Mouse (Mus musculus) hindbrain, embryonic 11.5 days (tissue): ENCODE measurements around the gene Acsm5. TPM values are rescaled to one million over a fixed set of nuclear protein-coding genes. Genes with fewer than 3 reads are reported as not detected.

Source experiments
- ATAC-seq: fragments of 200-750 bp; cut with Nextera tagmentation; 2 replicates; pipeline ENCODE4 v1.8.0; 2017; ENCODE audit warnings: mild to moderate bottlenecking, moderate TSS enrichment, moderate library complexity; ENCODE audit not compliant: low FRiP score
- DNase-seq: peaks from one replicate; pipeline ENCODE4 v3.0.0-alpha.2; 2015; ENCODE audit warnings: low spot score
- H3K27ac ChIP-seq: fragments of 300-500 bp; sonication (generic); 2 replicates; pipeline ENCODE4 v1.5.1; 2014; ENCODE audit warnings: mild to moderate bottlenecking, low read depth, low read length
- H3K27me3 ChIP-seq: fragments of 300-500 bp; sonication (generic); 2 replicates; pipeline ENCODE4 v1.6.1; 2014; ENCODE audit warnings: mild to moderate bottlenecking, low read length, moderate library complexity, mixed read lengths; ENCODE audit not compliant: control insufficient read depth, insufficient read depth
- H3K36me3 ChIP-seq: fragments of 300-500 bp; sonication (generic); 2 replicates; pipeline ENCODE4 v1.6.1; 2014; ENCODE audit warnings: mild to moderate bottlenecking, low read length, moderate library complexity, mixed read lengths; ENCODE audit not compliant: control insufficient read depth, insufficient read depth
- H3K4me1 ChIP-seq: fragments of 300-500 bp; sonication (generic); replicated peaks from 2 replicates; pipeline ENCODE4 v1.6.1; 2014; ENCODE audit warnings: low read length, mixed read lengths; ENCODE audit not compliant: control insufficient read depth, insufficient read depth
- H3K4me2 ChIP-seq: fragments of 300-500 bp; sonication (generic); replicated peaks from 2 replicates; pipeline ENCODE4 v1.6.1; 2014; ENCODE audit warnings: mild to moderate bottlenecking, low read depth, low read length
- H3K4me3 ChIP-seq: fragments of 300-500 bp; sonication (generic); 2 replicates; pipeline ENCODE4 v1.5.1; 2014; ENCODE audit warnings: low read depth, low read length
- H3K9ac ChIP-seq: fragments of 300-500 bp; sonication (generic); 2 replicates; pipeline ENCODE4 v1.6.1; 2014; ENCODE audit warnings: low read depth, low read length
- H3K9me3 ChIP-seq: fragments of 300-500 bp; sonication (generic); 2 replicates; pipeline ENCODE4 v1.6.1; 2016; ENCODE audit warnings: low read length; ENCODE audit not compliant: control insufficient read depth
- WGBS: fragments of 180-500 bp; shearing (Covaris S2); extraction: QIAGEN DNeasy Blood & Tissue Kit; methylation state at CpG from one replicate; pipeline ENCODE4 v1.1.7; 2014; 5-methylcytosine and 5-hydroxymethylcytosine counted together
- polyA plus RNA-seq: library from polyadenylated mRNA; unstranded; fragments of >200 nt; fragmentation: Nextera tagmentation; extraction: Ambion mirVana; gene quantifications from 2 replicates; pipeline ENCODE4 v1.2.1, GENCODE M21; 2014

The Acsm5 gene
- not detected in 2 replicates for polyA plus RNA-seq

GRCm38 (mm10) chr7:119519163-119519562 lies at the start of gene Acsm5:
Gene Acsm5 (plus strand): TSS chr7:119519463.
- no peaks in the 10 kb centered on the region for H3K4me1 ChIP-seq
- H3K9me3 ChIP-seq = no peaks in the 10 kb centered on the region
- H3K9ac ChIP-seq = no peak within 1 kb of the TSS
- H3K27me3 ChIP-seq = no peaks in the 10 kb centered on the region
- no peak within 1 kb of the TSS for H3K27ac ChIP-seq
- H3K36me3 ChIP-seq = no peaks in the 10 kb centered on the region
- no peak within 1 kb of the TSS for H3K4me3 ChIP-seq
- ATAC-seq = no peak
- H3K4me2 ChIP-seq = no peak within 1 kb of the TSS
- DNase-seq = no peak
- 77% methylated on average over 5 of the region's 5 CpGs for WGBS

DNA sequence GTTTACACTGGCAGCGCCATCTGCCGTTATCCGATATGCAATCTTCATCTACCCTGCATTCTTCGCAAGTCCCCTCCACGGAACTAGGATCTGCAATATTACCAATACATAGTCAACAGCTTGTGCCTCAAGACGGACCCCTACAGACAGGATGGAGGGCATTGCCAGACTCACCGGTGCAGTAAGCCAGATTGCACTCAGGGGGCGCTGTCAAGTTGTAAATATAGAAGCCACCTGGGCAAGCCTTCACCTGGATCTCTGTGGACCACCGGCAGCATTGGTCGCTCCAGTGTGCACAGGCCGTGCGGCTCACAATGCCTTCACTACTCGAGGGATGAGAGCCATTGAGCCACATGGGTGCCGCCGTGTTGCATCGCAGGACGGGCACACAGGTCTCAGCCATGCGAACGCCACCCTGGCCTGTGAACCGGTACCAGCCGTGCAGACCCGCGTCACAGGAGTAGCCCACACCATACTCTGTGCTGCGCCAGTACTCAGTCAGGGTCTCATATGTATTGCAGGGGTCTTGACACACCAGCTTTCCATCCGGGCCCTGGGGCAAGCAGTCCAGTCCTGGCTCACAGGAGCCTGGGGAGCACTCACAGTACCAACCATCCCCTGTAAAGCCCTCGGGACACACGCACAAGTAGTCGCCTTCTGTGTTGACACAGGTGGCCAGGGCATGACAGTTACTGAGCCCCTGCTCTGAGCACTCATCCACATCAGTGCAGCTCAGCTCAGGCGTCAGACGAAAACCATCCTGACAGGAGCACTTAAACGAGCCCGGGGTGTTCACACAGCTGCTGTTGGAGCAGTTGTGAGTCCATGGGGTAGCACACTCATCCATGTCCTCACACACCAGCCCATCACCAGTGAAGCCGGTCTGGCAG lies 42.5 kb upstream of the Acsm5 start:
- Histone ChIP-seq H3K36me3 (no peaks in the 10 kb centered on the region), H3K9ac (no peak overlapping the region), H3K4me3 (no peak overlapping the region), H3K9me3 (no peaks in the 10 kb centered on the region), H3K27me3 (no peaks in the 10 kb centered on the region), H3K4me1 (no peaks in the 10 kb centered on the region), H3K27ac (no peak overlapping the region), H3K4me2 (no peak overlapping the region)
- 75% methylated on average over 33 of the region's 33 CpGs for WGBS
- DNase-seq = no peak
- no peak; the same call in 1 of the 2 replicates for ATAC-seq

DNA sequence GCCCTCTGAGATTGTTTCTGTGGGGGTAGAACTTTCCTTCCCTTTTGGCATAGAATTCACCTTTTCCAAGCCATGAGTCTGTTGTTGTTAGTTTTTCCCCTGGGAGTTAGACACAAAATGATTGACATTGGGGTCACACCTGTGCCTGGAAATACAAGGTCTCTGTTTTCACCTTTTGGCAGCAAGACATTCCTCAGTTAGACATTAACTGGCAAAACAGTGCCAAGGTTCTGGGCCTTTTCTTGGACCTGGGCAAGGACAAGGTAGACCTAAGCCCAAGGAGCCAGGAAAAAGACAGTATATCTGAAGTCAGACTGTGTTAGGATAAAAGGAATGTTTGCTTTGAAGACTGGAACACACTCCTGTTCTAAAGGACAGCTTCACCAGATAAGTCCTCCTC lies 40.0 kb upstream of the Acsm5 start, which contains the start of gene Umod:
Gene Umod (minus strand): TSS at position 27 of the 400 bp plus-strand sequence.
- H3K27me3 ChIP-seq = no peaks in the 10 kb centered on the region
- no peak within 1 kb of the TSS for H3K4me3 ChIP-seq
- H3K9me3 ChIP-seq = no peaks in the 10 kb centered on the region
- DNase-seq (no peak), ATAC-seq (no peak)
- no peak within 1 kb of the TSS for H3K9ac ChIP-seq
- no peak within 1 kb of the TSS for H3K4me2 ChIP-seq
- H3K36me3 ChIP-seq = no peaks in the 10 kb centered on the region
- no peak within 1 kb of the TSS for H3K27ac ChIP-seq
- no peaks in the 10 kb centered on the region for H3K4me1 ChIP-seq

GRCm38 (mm10) chr7:119484154-119484553 lies 35.1 kb upstream of the Acsm5 start:
- no peaks in the 10 kb centered on the region for H3K36me3 ChIP-seq
- ATAC-seq (no peak), DNase-seq (no peak)
- 81% methylated on average over 4 of the region's 4 CpGs for WGBS
- no peaks in the 10 kb centered on the region for H3K4me1 ChIP-seq
- H3K9me3 ChIP-seq = no peaks in the 10 kb centered on the region
- H3K27me3 ChIP-seq = no peaks in the 10 kb centered on the region
- no peak overlapping the region for H3K27ac ChIP-seq
- no peak overlapping the region for H3K4me3 ChIP-seq
- no peak overlapping the region for H3K4me2 ChIP-seq
- H3K9ac ChIP-seq = no peak overlapping the region

GRCm38 (mm10) chr7:119486683-119487082 lies 32.6 kb upstream of the Acsm5 start:
- Histone ChIP-seq H3K4me1 (no peaks in the 10 kb centered on the region), H3K36me3 (no peaks in the 10 kb centered on the region), H3K4me2 (no peak overlapping the region), H3K9ac (no peak overlapping the region), H3K4me3 (no peak overlapping the region), H3K9me3 (no peaks in the 10 kb centered on the region), H3K27ac (no peak overlapping the region), H3K27me3 (no peaks in the 10 kb centered on the region)
- ATAC-seq (no peak), DNase-seq (no peak)
- WGBS = 88% methylated on average over 5 of the region's 5 CpGs

- H3K36me3 ChIP-seq = no peaks in the 10 kb centered on the region
- no peak overlapping the region for H3K4me2 ChIP-seq
- 89% methylated on average over 4 of the region's 4 CpGs for WGBS
- no peak for ATAC-seq
- no peaks in the 10 kb centered on the region for H3K4me1 ChIP-seq
- H3K9ac ChIP-seq = no peak overlapping the region
- no peak overlapping the region for H3K4me3 ChIP-seq
- no peaks in the 10 kb centered on the region for H3K9me3 ChIP-seq
- DNase-seq = no peak
- H3K27me3 ChIP-seq = no peaks in the 10 kb centered on the region
- no peak overlapping the region for H3K27ac ChIP-seq
Measured at GRCm38 (mm10) chr7:119490041-119490780, 29.1 kb upstream of the Acsm5 start.

- Histone ChIP-seq H3K4me3 (no peak overlapping the region), H3K9me3 (no peaks in the 10 kb centered on the region), H3K36me3 (no peaks in the 10 kb centered on the region), H3K27me3 (no peaks in the 10 kb centered on the region), H3K27ac (no peak overlapping the region), H3K4me2 (no peak overlapping the region), H3K9ac (no peak overlapping the region), H3K4me1 (no peaks in the 10 kb centered on the region)
- WGBS = 93% methylated on average over 4 of the region's 4 CpGs
- ATAC-seq (no peak), DNase-seq (no peak)
Measured at GRCm38 (mm10) chr7:119511143-119511542, 8.1 kb upstream of the Acsm5 start.

DNA sequence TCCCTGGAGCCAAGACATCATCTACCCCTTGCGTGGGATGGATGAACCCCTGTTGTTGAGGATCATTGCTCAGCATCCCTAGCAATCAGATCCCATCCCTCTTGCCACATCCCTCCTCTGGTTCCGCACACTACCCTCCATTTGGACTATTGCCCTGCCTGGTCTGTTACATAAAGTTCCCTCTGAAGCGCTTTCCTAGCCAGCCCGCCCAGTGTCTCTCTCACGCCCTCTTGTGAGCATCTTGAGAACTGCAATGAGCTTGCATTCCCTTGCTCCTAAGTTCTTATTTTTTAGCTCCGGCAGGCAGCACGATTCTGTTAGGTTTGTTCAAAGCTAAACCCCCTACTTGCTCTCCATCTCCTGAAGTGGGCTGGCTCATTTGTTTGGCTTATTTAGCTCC lies 6.2 kb upstream of the Acsm5 start:
- no peak overlapping the region for H3K4me3 ChIP-seq
- H3K4me2 ChIP-seq = no peak overlapping the region
- H3K36me3 ChIP-seq = no peaks in the 10 kb centered on the region
- no peaks in the 10 kb centered on the region for H3K4me1 ChIP-seq
- ATAC-seq (no peak), DNase-seq (peak; percentile 81)
- 31% methylated on average over 7 of the region's 7 CpGs for WGBS
- H3K9me3 ChIP-seq = no peaks in the 10 kb centered on the region
- no peak overlapping the region for H3K27ac ChIP-seq
- H3K9ac ChIP-seq = no peak overlapping the region
- no peaks in the 10 kb centered on the region for H3K27me3 ChIP-seq
